Mouse (Mus musculus): ENCODE results near the gene Naip2.

The Naip2 gene

GRCm38 (mm10) chr13:100124423-100125257 lies 77.3 kb downstream of the Naip2 start, which contains the start of gene Smn1:
Gene Smn1 (plus strand): TSS chr13:100124852.
- in situ Hi-C loops (cut with MboI; ENCODE audit: low pct_unique_long_range_greater_than_20kb in 1 of 2, low sequenced_read_pairs in 2 of 2, unreplicated experiment in 1 of 2): no loop called here

- in situ Hi-C loops (cut with MboI; ENCODE audit: low pct_unique_long_range_greater_than_20kb in 1 of 2, low sequenced_read_pairs in 2 of 2, unreplicated experiment in 1 of 2): no loop called here
Observed at GRCm38 (mm10) chr13:100123970-100124369, 77.9 kb downstream of the Naip2 start.

GRCm38 (mm10) chr13:100112218-100112972 lies 89.5 kb downstream of the Naip2 start:
- in situ Hi-C loops (cut with MboI; ENCODE audit: low pct_unique_long_range_greater_than_20kb in 1 of 2, low sequenced_read_pairs in 2 of 2, unreplicated experiment in 1 of 2): loop anchor here in 1 of 2 experiments (10.0 kb wide), 1 partner anchor 282 kb away; no protein-coding TSS in a partner anchor

GRCm38 (mm10) chr13:100107652-100108472 lies 94.0 kb downstream of the Naip2 start, which contains the start of gene Serf1:
Gene Serf1 (plus strand): TSS chr13:100108012.
- in situ Hi-C loops (cut with MboI; ENCODE audit: low pct_unique_long_range_greater_than_20kb in 1 of 2, low sequenced_read_pairs in 2 of 2, unreplicated experiment in 1 of 2): no loop called here

GRCm38 (mm10) chr13:100103748-100104254 lies 98.1 kb downstream of the Naip2 start, which contains the start of gene Bdp1:
Gene Bdp1 (minus strand): TSS chr13:100104070.
- in situ Hi-C loops (cut with MboI; ENCODE audit: low pct_unique_long_range_greater_than_20kb in 1 of 2, low sequenced_read_pairs in 2 of 2, unreplicated experiment in 1 of 2): no loop called here

- in situ Hi-C loops (cut with MboI; ENCODE audit: low pct_unique_long_range_greater_than_20kb in 1 of 2, low sequenced_read_pairs in 2 of 2, unreplicated experiment in 1 of 2): no loop called here
Observed at GRCm38 (mm10) chr13:100103052-100103658, 98.7 kb downstream of the Naip2 start.

GRCm38 (mm10) chr13:100098808-100099207 lies 103.1 kb downstream of the Naip2 start:
- in situ Hi-C loops (cut with MboI; ENCODE audit: low pct_unique_long_range_greater_than_20kb in 1 of 2, low sequenced_read_pairs in 2 of 2, unreplicated experiment in 1 of 2): loop anchor here in 1 of 2 experiments (25.0 kb wide), 2 partner anchors 513 to 713 kb away; partner anchors contain the start of gene Marveld2

Data from mouse embryonic stem cell (cell line).